Mouse (Mus musculus) embryonic fibroblast, embryonic 13.5 days (primary cell): ENCODE results near the gene Gm28038.

Source experiments
- CTCF ChIP-seq: IDR thresholded peaks from 2 replicates; pipeline ENCODE4 v1.5.1; 2011; ENCODE audit warnings: mild to moderate bottlenecking, control low read depth, low read length, moderate library complexity, borderline replicate concordance; ENCODE audit not compliant: insufficient read depth
- POLR2A ChIP-seq: IDR thresholded peaks from 2 replicates; pipeline ENCODE4 v1.6.1; 2011; ENCODE audit warnings: low read depth, mild to moderate bottlenecking, control low read depth, low read length, moderate library complexity

DNA sequence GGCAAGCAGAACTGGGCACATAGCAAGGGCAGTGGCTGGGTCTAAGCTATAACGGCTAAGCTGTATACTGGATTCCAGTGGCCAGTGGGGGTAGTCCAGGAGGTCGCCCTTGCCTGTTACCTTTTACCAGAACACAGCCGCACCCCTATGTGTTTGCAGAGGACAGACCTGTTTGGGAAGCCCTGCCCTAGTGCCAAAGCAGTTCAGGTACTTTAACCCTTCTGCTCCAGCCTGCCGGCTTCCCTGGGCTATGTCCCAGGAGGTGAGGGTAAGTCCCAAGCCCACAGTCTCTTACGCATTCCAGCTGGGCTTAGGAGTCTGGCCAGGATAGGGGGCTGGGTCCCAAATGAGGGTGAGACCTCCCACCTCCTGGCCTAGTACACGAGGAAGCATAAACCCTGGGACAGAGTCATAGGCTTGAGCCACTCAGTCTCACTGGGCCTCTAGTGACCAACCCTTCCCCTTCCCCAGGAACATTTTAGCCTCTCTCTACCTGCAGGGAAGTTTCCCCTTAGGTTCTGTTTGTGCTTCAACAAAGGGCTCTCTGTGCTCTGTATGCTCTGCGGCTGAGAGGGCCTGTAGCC, 36.2 kb upstream of the Gm28038 start:
- TF ChIP-seq CTCF (no peak), POLR2A (no peak)
